Mouse (Mus musculus) stomach, postnatal 0 days (tissue): ENCODE measurements around the gene Gm38431.

Experiments used
- CTCF ChIP-seq: IDR thresholded peaks from 2 replicates; pipeline ENCODE4 v1.5.1; 2016; ENCODE audit warnings: antibody characterized with exemption, low read depth, mild to moderate bottlenecking, moderate library complexity
- EP300 ChIP-seq: optimal IDR thresholded peaks from 2 replicates; pipeline ENCODE3; 2016; ENCODE audit warnings: antibody characterized with exemption

DNA sequence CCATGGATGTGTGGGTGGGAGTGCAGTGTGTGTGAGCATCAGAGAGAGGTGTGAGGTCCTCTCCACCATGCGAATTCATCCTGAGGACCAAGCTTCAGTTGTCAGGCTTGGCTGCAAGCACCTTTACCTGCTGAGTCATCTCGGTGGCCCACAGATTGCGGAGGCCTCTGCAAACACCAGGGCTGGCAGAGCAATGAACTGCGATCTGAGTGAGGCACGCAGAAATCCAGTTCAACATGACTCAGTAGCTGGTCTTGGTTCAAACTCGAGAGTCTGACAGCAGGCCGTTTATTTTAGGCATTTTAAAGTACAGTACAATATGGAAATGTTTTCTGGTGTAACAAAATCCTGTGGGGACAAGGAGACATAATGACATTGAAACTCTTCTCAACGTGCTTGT, 6.0 kb upstream of the Gm38431 start:
- TF ChIP-seq CTCF (no peak), EP300 (no peak)
